Mouse (Mus musculus) lung, embryonic 14.5 days (tissue): ENCODE measurements around the gene 1700092M07Rik. TPM values are rescaled to one million over a fixed set of nuclear protein-coding genes. Genes with fewer than 3 reads are reported as not detected.
A peak's percentile ranks its signal among the peaks of the same experiment; 100 is the strongest.

Source experiments
- ATAC-seq: fragments of 200-750 bp; cut with Nextera tagmentation; 2 replicates; pipeline ENCODE4 v1.8.0; 2017; ENCODE audit warnings: mild to moderate bottlenecking, moderate TSS enrichment, moderate library complexity; ENCODE audit not compliant: insufficient read depth
- DNase-seq: peaks from one replicate; pipeline ENCODE4 v3.0.0-alpha.2; 2015
- H3K27ac ChIP-seq: fragments of 300-500 bp; sonication (generic); 2 replicates; pipeline ENCODE4 v1.5.1; 2014; ENCODE audit warnings: low read depth, mild to moderate bottlenecking, moderate library complexity
- H3K27me3 ChIP-seq: fragments of 300-500 bp; sonication (generic); 2 replicates; pipeline ENCODE4 v1.6.1; 2014; ENCODE audit warnings: low read length, control low read depth; ENCODE audit not compliant: insufficient read depth
- H3K36me3 ChIP-seq: fragments of 300-500 bp; sonication (generic); 2 replicates; pipeline ENCODE4 v1.6.1; 2014; ENCODE audit warnings: control low read depth; ENCODE audit not compliant: insufficient read depth
- H3K4me1 ChIP-seq: fragments of 300-500 bp; sonication (generic); 2 replicates; pipeline ENCODE4 v1.6.1; 2014; ENCODE audit warnings: antibody characterized with exemption, control low read depth; ENCODE audit not compliant: insufficient read depth
- H3K4me2 ChIP-seq: fragments of 300-500 bp; sonication (generic); 2 replicates; pipeline ENCODE4 v1.6.1; 2014; ENCODE audit warnings: mild to moderate bottlenecking
- H3K4me3 ChIP-seq: fragments of 300-500 bp; sonication (generic); 2 replicates; pipeline ENCODE4 v1.5.1; 2014; ENCODE audit warnings: low read depth, low read length
- H3K9ac ChIP-seq: fragments of 300-500 bp; sonication (generic); 2 replicates; pipeline ENCODE4 v1.6.1; 2014
- H3K9me3 ChIP-seq: fragments of 300-500 bp; sonication (generic); 2 replicates; pipeline ENCODE4 v1.6.1; 2016; ENCODE audit warnings: low read depth, low read length, control low read depth
- CTCF ChIP-seq: IDR thresholded peaks from 2 replicates; pipeline ENCODE4 v1.5.1; 2016; ENCODE audit warnings: antibody characterized with exemption, low read depth
- WGBS: fragments of 180-500 bp; shearing (Covaris S2); extraction: QIAGEN DNeasy Blood & Tissue Kit; methylation state at CpG from one replicate; pipeline ENCODE4 v1.1.7; 2014; 5-methylcytosine and 5-hydroxymethylcytosine counted together
- polyA plus RNA-seq: library from polyadenylated mRNA; unstranded; fragments of >200 nt; fragmentation: Nextera tagmentation; extraction: Ambion mirVana; gene quantifications from 2 replicates; pipeline ENCODE4 v1.2.1, GENCODE M21; 2014

The 1700092M07Rik gene
- polyA plus RNA-seq, 1 experiment from 2014 or later = 2.3 TPM

DNA sequence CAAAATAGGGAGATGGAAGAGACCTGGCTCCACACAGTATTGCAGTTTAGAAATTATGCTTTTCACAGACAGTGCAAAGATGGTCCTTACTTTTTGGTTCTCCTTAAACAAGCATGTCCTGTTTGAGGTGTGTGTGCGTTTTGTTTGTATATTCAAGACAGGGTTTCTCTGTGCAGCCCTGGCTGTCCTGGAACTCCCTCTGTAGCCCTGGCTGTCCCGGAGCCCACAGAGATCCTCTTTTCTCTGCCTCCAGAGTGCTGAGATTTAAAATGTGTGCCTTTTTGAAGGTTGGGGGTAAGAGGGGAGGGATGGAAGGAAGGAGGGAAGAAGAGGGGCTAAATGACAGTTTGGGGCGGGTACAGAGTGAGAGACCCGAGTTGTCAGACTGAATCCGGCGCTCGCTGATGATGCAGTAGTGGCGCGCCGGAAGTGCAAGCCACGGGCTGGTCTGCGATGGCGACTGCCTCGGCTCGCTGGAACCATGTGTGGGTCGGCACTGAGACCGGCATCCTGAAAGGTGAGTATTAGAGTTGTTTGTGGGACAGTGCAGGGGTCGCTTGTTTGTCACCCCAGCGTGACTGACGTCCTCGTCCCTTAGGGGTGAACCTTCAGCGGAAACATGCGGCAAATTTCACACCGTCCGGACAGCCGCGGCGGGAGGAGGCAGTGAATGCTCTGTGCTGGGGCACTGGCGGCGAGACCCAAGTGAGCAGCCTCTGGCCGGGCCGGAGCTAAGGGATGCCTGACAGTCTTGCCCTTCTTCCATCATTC is 4.9 kb upstream of the 1700092M07Rik start, which contains the start of gene Wdr74:
Gene Wdr74, plus strand, starts transcription at position 439 of the 771 bp plus-strand sequence.
- peak; percentile 95 for ATAC-seq

DNA sequence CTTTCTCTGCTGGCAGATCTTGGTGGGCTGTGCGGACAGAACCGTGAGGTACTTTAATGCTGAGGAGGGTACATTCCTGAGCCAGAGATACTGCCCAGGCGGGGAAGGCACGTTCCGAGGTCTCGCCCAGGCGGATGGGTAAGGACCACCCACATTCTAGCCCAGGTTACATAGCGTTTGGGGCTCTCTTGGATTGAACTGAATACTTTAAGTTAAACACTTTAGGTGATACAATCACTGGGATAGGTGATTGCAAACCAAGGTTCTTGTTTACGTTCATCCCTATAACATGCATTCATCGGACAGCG is 4.4 kb upstream of the 1700092M07Rik start:
- WGBS = 2% methylated on average over 11 of the region's 11 CpGs
- peak overlapping the region; percentile 77 for H3K4me3 ChIP-seq
- no peaks in the 10 kb centered on the region for H3K27me3 ChIP-seq
- DNase-seq (no peak), ATAC-seq (peak; percentile 25; the same call in 1 of the 2 replicates)
- no peak for TF ChIP-seq CTCF
- H3K36me3 ChIP-seq = peaks cover 31% of the 10 kb centered on the region
- peak overlapping the region; percentile 61 for H3K4me2 ChIP-seq
- peak overlapping the region; percentile 78 for H3K9ac ChIP-seq
- no peaks in the 10 kb centered on the region for H3K4me1 ChIP-seq
- H3K27ac ChIP-seq = peak overlapping the region; percentile 39; the same call in 1 of the 2 replicates
- H3K9me3 ChIP-seq = no peaks in the 10 kb centered on the region

More for the DNA sequence above, 4.9 kb upstream of the 1700092M07Rik start, which contains the start of gene Wdr74:
- H3K4me1 ChIP-seq = no peaks in the 10 kb centered on the region
- peak within 1 kb of the TSS; percentile 39 for H3K27ac ChIP-seq
- peak; percentile 98 for DNase-seq
- H3K4me2 ChIP-seq = peak within 1 kb of the TSS; percentile 61
- no peak for TF ChIP-seq CTCF
- no peaks in the 10 kb centered on the region for H3K27me3 ChIP-seq
- H3K9ac ChIP-seq = peak within 1 kb of the TSS; percentile 78
- H3K4me3 ChIP-seq = peak within 1 kb of the TSS; percentile 77
- under 1% methylated on average over 32 of the region's 32 CpGs for WGBS
- H3K9me3 ChIP-seq = no peaks in the 10 kb centered on the region
- H3K36me3 ChIP-seq = peaks cover 31% of the 10 kb centered on the region

DNA sequence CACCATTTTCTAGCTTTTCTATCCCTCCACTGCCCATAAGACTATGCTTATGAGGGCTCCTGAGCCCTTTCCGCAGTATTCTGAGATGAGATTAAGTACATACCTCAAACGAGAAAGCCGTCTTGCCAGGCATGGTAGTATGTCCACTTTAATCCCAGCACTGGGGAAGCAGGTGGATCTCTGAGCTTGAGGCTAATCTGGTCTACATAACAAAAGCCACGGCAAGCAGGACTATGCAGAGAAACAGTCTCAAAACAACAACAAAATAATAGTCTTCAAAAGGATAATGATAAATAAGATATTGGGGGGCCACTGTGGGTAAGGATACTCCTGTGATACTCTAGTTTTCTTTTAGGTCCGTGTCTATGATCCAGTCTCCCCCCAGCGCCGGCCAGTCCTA is 1.6 kb upstream of the 1700092M07Rik start:
- H3K27me3 ChIP-seq = no peaks in the 10 kb centered on the region
- H3K9me3 ChIP-seq = no peaks in the 10 kb centered on the region
- H3K4me2 ChIP-seq = no peak overlapping the region
- H3K27ac ChIP-seq = no peak overlapping the region
- H3K36me3 ChIP-seq = peaks cover 44% of the 10 kb centered on the region
- H3K4me1 ChIP-seq = peaks cover 4% of the 10 kb centered on the region; the same call in 1 of the 2 replicates
- DNase-seq (no peak), ATAC-seq (no peak)
- no peak overlapping the region for H3K4me3 ChIP-seq
- H3K9ac ChIP-seq = no peak overlapping the region
- TF ChIP-seq CTCF = no peak
- 88% methylated on average over 7 of the region's 7 CpGs for WGBS

DNA sequence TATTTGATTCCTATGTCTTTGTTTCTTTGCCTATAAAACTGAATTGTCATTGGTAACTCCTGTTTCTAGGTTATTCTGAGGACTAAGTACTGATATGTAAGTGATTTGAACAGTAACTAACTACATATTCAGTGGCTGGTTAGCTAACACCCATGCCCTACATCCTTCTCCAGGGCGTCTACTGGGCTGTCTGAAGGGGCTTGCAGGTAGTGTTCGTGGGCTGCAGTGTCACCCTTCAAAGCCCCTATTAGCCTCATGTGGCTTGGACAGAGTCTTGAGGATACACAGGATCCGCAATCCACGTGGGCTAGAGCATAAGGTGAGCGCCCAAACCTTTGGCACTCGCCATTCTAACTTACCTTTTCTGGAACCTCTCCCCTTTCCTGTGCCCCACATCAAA is 872 bp upstream of the 1700092M07Rik start:
- WGBS = 89% methylated on average over 6 of the region's 6 CpGs
- DNase-seq = no peak
- Histone ChIP-seq H3K4me1 (peaks cover 4% of the 10 kb centered on the region; the same call in 1 of the 2 replicates), H3K4me2 (no peak overlapping the region), H3K27ac (no peak overlapping the region), H3K27me3 (no peaks in the 10 kb centered on the region), H3K9me3 (no peaks in the 10 kb centered on the region), H3K9ac (no peak overlapping the region), H3K4me3 (no peak overlapping the region), H3K36me3 (peaks cover 52% of the 10 kb centered on the region)
- TF ChIP-seq CTCF = no peak
- no peak for ATAC-seq

DNA sequence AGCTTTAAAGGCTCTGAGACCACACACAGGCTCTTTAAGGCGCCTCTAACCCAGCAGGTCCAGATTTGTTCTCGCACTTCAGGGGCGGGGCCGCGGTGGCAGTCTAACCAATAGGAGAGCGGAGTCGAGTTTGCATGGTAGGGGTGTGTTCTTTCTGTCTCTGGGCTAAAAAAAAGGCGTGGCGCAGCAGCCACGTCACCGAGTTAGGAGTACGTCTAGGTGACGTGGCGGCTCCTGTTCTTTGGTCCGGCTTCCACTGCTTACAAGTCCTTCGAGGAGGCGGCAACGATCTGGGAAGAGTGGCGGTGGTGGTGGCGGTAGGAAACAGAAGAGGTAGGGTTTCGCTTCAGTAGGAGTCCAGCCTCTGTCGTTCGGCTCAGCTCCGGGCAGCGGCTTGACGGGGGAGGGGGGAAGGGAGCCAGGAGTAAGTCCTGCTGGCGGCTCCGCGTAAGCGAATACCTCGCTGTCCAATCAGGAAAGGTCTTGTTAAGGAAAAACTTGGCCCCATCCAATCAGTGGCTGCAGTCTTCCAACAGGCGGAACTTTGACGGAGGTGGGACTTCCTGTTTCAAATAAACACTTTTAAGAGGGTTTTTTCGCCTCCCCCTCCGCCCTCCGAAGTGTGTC is 838 bp downstream of the 1700092M07Rik start, which contains the start of gene Stx5a:
Gene Stx5a, plus strand, starts transcription at position 171 of the 627 bp plus-strand sequence.
- no peaks in the 10 kb centered on the region for H3K9me3 ChIP-seq
- peaks cover 4% of the 10 kb centered on the region; the same call in 1 of the 2 replicates for H3K4me1 ChIP-seq
- no peaks in the 10 kb centered on the region for H3K27me3 ChIP-seq
- peak within 1 kb of the TSS; percentile 77 for H3K4me2 ChIP-seq
- TF ChIP-seq CTCF = peak; percentile 25; the same call in 1 of the 2 replicates
- ATAC-seq = peak; percentile 97
- whole genome bisulfite sequencing = under 1% methylated on average over 36 of the region's 36 CpGs
- H3K9ac ChIP-seq = peak within 1 kb of the TSS; percentile 95
- peaks cover 69% of the 10 kb centered on the region for H3K36me3 ChIP-seq
- DNase-seq = peak; percentile 99
- H3K4me3 ChIP-seq = peak within 1 kb of the TSS; percentile 97
- peak within 1 kb of the TSS; percentile 97 for H3K27ac ChIP-seq

DNA sequence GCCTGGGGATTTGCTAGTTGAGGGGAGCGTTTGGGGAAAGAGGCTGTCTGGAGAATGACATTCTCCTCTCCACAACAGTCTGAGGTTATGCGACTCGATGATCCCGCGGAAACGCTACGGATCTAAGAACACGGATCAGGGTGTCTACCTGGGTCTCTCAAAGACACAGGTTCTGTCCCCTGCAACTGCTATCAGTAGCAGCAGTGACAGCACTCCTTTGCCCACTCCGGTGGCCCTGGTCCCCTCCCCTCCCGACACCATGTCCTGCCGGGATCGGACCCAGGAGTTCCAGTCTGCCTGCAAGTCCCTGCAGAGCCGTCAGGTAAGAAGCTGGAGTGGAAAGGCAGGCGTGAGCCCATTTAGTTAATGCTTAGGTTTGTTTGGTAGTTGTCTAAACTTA is 1.7 kb downstream of the 1700092M07Rik start:
- H3K4me3 ChIP-seq = peak overlapping the region; percentile 97
- ATAC-seq = no peak
- H3K27me3 ChIP-seq = no peaks in the 10 kb centered on the region
- no peaks in the 10 kb centered on the region for H3K9me3 ChIP-seq
- peak overlapping the region; percentile 77 for H3K4me2 ChIP-seq
- no peak for DNase-seq
- WGBS = 11% methylated on average over 14 of the region's 14 CpGs
- peaks cover 77% of the 10 kb centered on the region for H3K36me3 ChIP-seq
- peaks cover 4% of the 10 kb centered on the region; the same call in 1 of the 2 replicates for H3K4me1 ChIP-seq
- H3K9ac ChIP-seq = peak overlapping the region; percentile 95
- peak overlapping the region; percentile 97 for H3K27ac ChIP-seq
- TF ChIP-seq CTCF = no peak

DNA sequence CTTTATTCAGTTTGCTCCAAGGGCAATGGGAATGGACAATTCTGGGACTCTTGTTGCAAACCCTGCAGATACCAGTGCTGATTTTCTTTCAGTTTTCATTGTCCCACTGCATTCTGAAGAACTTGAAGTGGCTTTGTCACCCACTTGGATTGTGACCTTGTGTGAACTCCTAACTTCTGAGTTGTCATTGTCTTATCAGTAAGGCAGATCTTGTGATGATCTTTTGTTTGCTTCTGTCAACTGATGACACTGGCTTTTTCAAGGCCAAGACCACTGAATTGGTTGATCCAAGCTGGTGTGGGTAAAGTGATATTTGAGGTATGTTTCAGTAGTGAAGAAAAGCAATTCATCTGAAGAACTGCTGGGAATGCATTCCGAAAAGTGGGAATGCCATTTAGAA is 4.9 kb downstream of the 1700092M07Rik start:
- Histone ChIP-seq H3K4me2 (no peak overlapping the region), H3K4me1 (peaks cover 4% of the 10 kb centered on the region; the same call in 1 of the 2 replicates), H3K27me3 (no peaks in the 10 kb centered on the region), H3K4me3 (no peak overlapping the region), H3K9me3 (no peaks in the 10 kb centered on the region), H3K9ac (no peak overlapping the region), H3K36me3 (peaks cover 80% of the 10 kb centered on the region), H3K27ac (no peak overlapping the region)
- 90% methylated on average over 1 of the region's 1 CpGs for WGBS
- ATAC-seq (no peak), DNase-seq (no peak)
- no peak for TF ChIP-seq CTCF
